Mouse (Mus musculus) erythroblast, embryonic 14.5 days (primary cell): ENCODE results near the gene Slc7a15.

ENCODE experiments used
- GATA1 ChIP-seq: IDR thresholded peaks from 2 replicates; pipeline ENCODE4 v1.6.1; 2012; ENCODE audit warnings: low read length, inconsistent platforms, mixed read lengths
- TAL1 ChIP-seq: IDR thresholded peaks from 3 replicates; pipeline ENCODE4 v1.6.1; 2012; ENCODE audit warnings: low read length, inconsistent platforms, mixed read lengths

DNA sequence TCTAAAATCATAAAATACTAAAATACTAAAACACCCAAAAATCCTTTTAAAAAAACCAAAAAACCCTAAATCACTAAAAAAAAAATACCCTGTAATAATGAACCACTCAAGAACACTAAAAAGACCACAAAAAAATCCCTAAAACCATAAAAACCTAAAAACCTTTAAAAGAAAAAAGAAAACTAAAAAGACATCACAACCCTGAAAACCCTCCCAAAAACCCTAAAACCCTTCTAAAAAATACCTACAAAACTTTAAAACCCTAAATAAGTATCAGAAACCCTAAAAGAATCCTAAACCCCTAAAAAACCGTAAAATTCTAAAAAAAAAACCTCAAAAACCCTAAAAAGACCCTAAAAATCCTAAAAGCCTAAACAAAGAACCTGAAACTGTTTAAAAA lies 32.8 kb upstream of the Slc7a15 start:
- TF ChIP-seq TAL1 (no peak), GATA1 (no peak)
